Mouse (Mus musculus) heart, embryonic 14.5 days (tissue): ENCODE measurements at regions not wholly inside any gene's neighbourhood (a gene's known extent, or its start where the extent isn't known, plus 50 kb on each side); places are given as distances from the start of the nearest gene placed in this dataset.

Source experiments
- ATAC-seq: fragments of 200-750 bp; cut with Nextera tagmentation; 2 replicates; pipeline ENCODE4 v1.8.0; 2017; ENCODE audit warnings: low read depth, moderate TSS enrichment; ENCODE audit not compliant: insufficient number of reproducible peaks, insufficient read depth, low FRiP score
- H3K27ac ChIP-seq, 2 experiments: fragments of 200-500 bp in 1 of 2; fragments of 300-500 bp in 1 of 2; sonication (generic) in 1 of 2; replicated peaks in 1 of 2; 2 replicates each; pipeline ENCODE4 v1.5.1; 2012 to 2014; ENCODE audit warnings: low read depth in 2 of 2, low read length in 2 of 2, control low read depth in 1 of 2, mild to moderate bottlenecking in 1 of 2, mixed read lengths in 1 of 2; ENCODE audit not compliant: control insufficient read depth in 1 of 2, insufficient read depth in 1 of 2
- H3K27me3 ChIP-seq: fragments of 300-500 bp; sonication (generic); 2 replicates; pipeline ENCODE4 v1.6.1; 2014; ENCODE audit warnings: mild to moderate bottlenecking, low read length, control low read depth; ENCODE audit not compliant: control insufficient read depth, insufficient read depth
- H3K36me3 ChIP-seq: fragments of 300-500 bp; sonication (generic); 2 replicates; pipeline ENCODE4 v1.6.1; 2014; ENCODE audit warnings: mild to moderate bottlenecking, control low read depth, low read length, mixed read lengths; ENCODE audit not compliant: control insufficient read depth, insufficient read depth
- H3K4me1 ChIP-seq, 2 experiments: fragments of 200-500 bp in 1 of 2; fragments of 300-500 bp in 1 of 2; sonication (generic) in 1 of 2; 2 replicates each; pipeline ENCODE4 v1.6.1; 2012 to 2014; ENCODE audit warnings: low read length in 2 of 2, control low read depth in 1 of 2, mixed read lengths in 1 of 2; ENCODE audit not compliant: control insufficient read depth in 2 of 2, insufficient read depth in 2 of 2
- H3K4me2 ChIP-seq: fragments of 300-500 bp; sonication (generic); 2 replicates; pipeline ENCODE4 v1.6.1; 2014; ENCODE audit warnings: mild to moderate bottlenecking, low read length
- H3K4me3 ChIP-seq, 2 experiments: fragments of 200-500 bp in 1 of 2; fragments of 300-500 bp in 1 of 2; sonication (generic) in 1 of 2; 2 replicates each; pipeline ENCODE4 v1.5.1; 2012 to 2014; ENCODE audit warnings: low read length in 2 of 2, mild to moderate bottlenecking in 2 of 2, control low read depth in 1 of 2, low read depth in 1 of 2, moderate library complexity in 1 of 2; ENCODE audit not compliant: control insufficient read depth in 1 of 2, insufficient read depth in 1 of 2
- H3K9ac ChIP-seq: fragments of 300-500 bp; sonication (generic); 2 replicates; pipeline ENCODE4 v1.6.1; 2014; ENCODE audit warnings: mild to moderate bottlenecking, low read length
- H3K9me3 ChIP-seq: fragments of 300-500 bp; sonication (generic); 2 replicates; pipeline ENCODE4 v1.6.1; 2016; ENCODE audit warnings: low read length, control low read depth; ENCODE audit not compliant: control insufficient read depth
- WGBS: fragments of 180-500 bp; shearing (Covaris S2); extraction: QIAGEN DNeasy Blood & Tissue Kit; methylation state at CpG from one replicate; pipeline ENCODE4 v1.1.7; 2014; 5-methylcytosine and 5-hydroxymethylcytosine counted together

GRCm38 (mm10) chr12:12498621-12499020, 236.7 kb downstream of the Fam49a start:
- peaks cover 10 to 12% of the 10 kb centered on the region in 2 experiments for H3K4me1 ChIP-seq
- no peak overlapping the region for H3K9ac ChIP-seq
- H3K36me3 ChIP-seq, result no peaks in the 10 kb centered on the region
- H3K4me2 ChIP-seq, result no peak overlapping the region
- ATAC-seq, result no peak
- H3K27me3 ChIP-seq, result no peaks in the 10 kb centered on the region
- H3K9me3 ChIP-seq, result no peaks in the 10 kb centered on the region
- no peak overlapping the region for H3K27ac ChIP-seq
- H3K4me3 ChIP-seq, result no peak overlapping the region

GRCm38 (mm10) chr12:12497277-12497841, 235.4 kb downstream of the Fam49a start:
- H3K9me3 ChIP-seq, result no peaks in the 10 kb centered on the region
- no peak for ATAC-seq
- no peak overlapping the region; a peak in 1 of 4 replicates for H3K27ac ChIP-seq
- no peak overlapping the region for H3K4me3 ChIP-seq
- H3K4me1 ChIP-seq, result peaks cover 10 to 12% of the 10 kb centered on the region in 2 experiments
- no peak overlapping the region for H3K9ac ChIP-seq
- 64% methylated on average over 6 of the region's 6 CpGs for WGBS
- no peak overlapping the region for H3K4me2 ChIP-seq
- no peaks in the 10 kb centered on the region for H3K36me3 ChIP-seq
- no peaks in the 10 kb centered on the region for H3K27me3 ChIP-seq

GRCm38 (mm10) chr12:12496593-12497141, 234.7 kb downstream of the Fam49a start:
- Histone ChIP-seq H3K9me3 (no peaks in the 10 kb centered on the region), H3K27ac (no peak overlapping the region; a peak in 1 of 4 replicates), H3K4me2 (no peak overlapping the region), H3K4me3 (no peak overlapping the region), H3K36me3 (no peaks in the 10 kb centered on the region), H3K4me1 (peaks cover 10 to 12% of the 10 kb centered on the region in 2 experiments), H3K27me3 (no peaks in the 10 kb centered on the region), H3K9ac (no peak overlapping the region)
- ATAC-seq, result no peak
- WGBS, result 55% methylated on average over 7 of the region's 7 CpGs

DNA sequence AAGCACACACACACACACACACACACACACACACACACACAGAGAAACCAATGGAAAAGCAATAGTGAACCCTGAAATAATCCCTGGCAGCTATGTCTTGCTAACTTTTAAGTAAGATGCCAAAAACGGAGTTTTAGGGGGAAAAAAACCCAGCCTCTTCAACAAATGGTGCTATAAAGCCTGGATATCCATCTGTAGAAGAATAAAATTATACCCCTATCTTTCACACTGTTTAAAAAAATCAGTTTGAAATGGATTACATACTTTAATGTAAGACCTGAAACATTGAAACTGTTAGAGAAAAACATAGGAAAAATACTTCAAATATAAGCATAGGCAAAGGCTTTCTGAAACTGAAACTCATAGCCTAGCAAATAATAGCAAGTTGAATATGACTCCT, 228.2 kb downstream of the Fam49a start:
- ATAC-seq, result no peak
- H3K27me3 ChIP-seq, result no peaks in the 10 kb centered on the region
- no peak overlapping the region for H3K4me3 ChIP-seq
- H3K9ac ChIP-seq, result no peak overlapping the region
- H3K4me1 ChIP-seq, result no peaks in the 10 kb centered on the region
- WGBS, result 82% methylated on average over 1 of the region's 1 CpGs
- H3K27ac ChIP-seq, result no peak overlapping the region
- no peaks in the 10 kb centered on the region for H3K9me3 ChIP-seq
- no peak overlapping the region for H3K4me2 ChIP-seq
- H3K36me3 ChIP-seq, result no peaks in the 10 kb centered on the region

GRCm38 (mm10) chr12:12488090-12488489, 226.2 kb downstream of the Fam49a start:
- no peak overlapping the region for H3K4me2 ChIP-seq
- no peak overlapping the region for H3K4me3 ChIP-seq
- 91% methylated on average over 1 of the region's 1 CpGs for WGBS
- H3K27me3 ChIP-seq, result no peaks in the 10 kb centered on the region
- H3K9ac ChIP-seq, result no peak overlapping the region
- no peaks in the 10 kb centered on the region for H3K36me3 ChIP-seq
- H3K4me1 ChIP-seq, result no peaks in the 10 kb centered on the region
- no peak for ATAC-seq
- no peaks in the 10 kb centered on the region for H3K9me3 ChIP-seq
- H3K27ac ChIP-seq, result no peak overlapping the region

- Histone ChIP-seq H3K9ac (no peak overlapping the region), H3K27me3 (no peaks in the 10 kb centered on the region), H3K4me1 (peaks cover 0 to 5% of the 10 kb centered on the region in 2 experiments; a peak in 2 of 4 replicates), H3K4me3 (no peak overlapping the region), H3K4me2 (no peak overlapping the region), H3K9me3 (no peaks in the 10 kb centered on the region), H3K27ac (no peak overlapping the region), H3K36me3 (no peaks in the 10 kb centered on the region)
- WGBS, result 97% methylated on average over 1 of the region's 1 CpGs
- ATAC-seq, result no peak
Observed at GRCm38 (mm10) chr12:12486656-12487356, 224.9 kb downstream of the Fam49a start.

GRCm38 (mm10) chr12:12484921-12485680, 223.2 kb downstream of the Fam49a start:
- Histone ChIP-seq H3K27me3 (no peaks in the 10 kb centered on the region), H3K4me1 (peaks cover 0 to 5% of the 10 kb centered on the region in 2 experiments; a peak in 2 of 4 replicates), H3K9me3 (no peaks in the 10 kb centered on the region), H3K36me3 (no peaks in the 10 kb centered on the region), H3K4me3 (no peak overlapping the region), H3K4me2 (no peak overlapping the region), H3K27ac (no peak overlapping the region), H3K9ac (no peak overlapping the region)
- 87% methylated on average over 9 of the region's 9 CpGs for WGBS
- ATAC-seq, result no peak
